Mouse (Mus musculus) CH12.LX (cell line): ENCODE measurements around the gene 1500009L16Rik. TPM values are rescaled to one million over a fixed set of nuclear protein-coding genes. Genes with fewer than 3 reads are reported as not detected.

ENCODE experiments used
- DNase-seq: peaks from one replicate; pipeline ENCODE4 v3.0.0-alpha.2; 2013; ENCODE audit errors: extremely low read depth
- H3K27ac ChIP-seq: 2 replicates; pipeline ENCODE4 v1.5.1; 2012; ENCODE audit warnings: low read depth, mild to moderate bottlenecking, control low read depth, moderate library complexity; ENCODE audit not compliant: insufficient read depth
- H3K27me3 ChIP-seq: replicated peaks from 2 replicates; pipeline ENCODE3; 2012; ENCODE audit warnings: inconsistent platforms
- H3K36me3 ChIP-seq, 2 experiments: replicated peaks in 1 of 2; 2 replicates each; pipeline versions ENCODE3 to v1.6.1; 2012; ENCODE audit warnings: inconsistent platforms in 1 of 2, low read length in 1 of 2, mild to moderate bottlenecking in 1 of 2, mixed read lengths in 1 of 2, moderate library complexity in 1 of 2; ENCODE audit not compliant: control insufficient read depth in 1 of 2, insufficient read depth in 1 of 2
- H3K4me1 ChIP-seq, 2 experiments: 2 replicates each; pipeline ENCODE4 v1.6.1; 2012; ENCODE audit warnings: inconsistent platforms in 1 of 2, moderate library complexity in 1 of 2; ENCODE audit not compliant: insufficient read depth in 2 of 2, control insufficient read depth in 1 of 2
- H3K4me2 ChIP-seq: 2 replicates; pipeline ENCODE4 v1.6.1; 2012; ENCODE audit warnings: low read depth, mild to moderate bottlenecking, control low read depth; ENCODE audit not compliant: poor library complexity, insufficient read depth, severe bottlenecking
- H3K4me3 ChIP-seq, 3 experiments: fragments of 150-350 bp in 1 of 3; sonication (generic) in 1 of 3; replicated peaks in 1 of 3; 2 replicates each; pipeline versions ENCODE3 to v1.5.1; 2011 to 2012; ENCODE audit warnings: low read depth in 2 of 3, low read length in 2 of 3, mild to moderate bottlenecking in 2 of 3, moderate library complexity in 2 of 3, control low read depth in 1 of 3, improper control_type of control experiment in 1 of 3, inconsistent platforms in 1 of 3, mixed read lengths in 1 of 3; ENCODE audit not compliant: poor library complexity in 1 of 3
- H3K79me2 ChIP-seq: replicated peaks from 2 replicates; pipeline ENCODE4 v1.6.1; 2012; ENCODE audit warnings: mild to moderate bottlenecking, moderate library complexity; ENCODE audit not compliant: control insufficient read depth, poor library complexity, insufficient read depth, severe bottlenecking; ENCODE audit errors: extremely low read depth
- H3K9ac ChIP-seq: 2 replicates; pipeline ENCODE4 v1.6.1; 2012; ENCODE audit warnings: low read depth, mild to moderate bottlenecking, control low read depth, moderate library complexity; ENCODE audit not compliant: insufficient read depth
- H3K9me3 ChIP-seq: replicated peaks from 2 replicates; pipeline ENCODE3; 2012; ENCODE audit warnings: low read length, inconsistent platforms, mixed read lengths
- BHLHE40 ChIP-seq: IDR thresholded peaks from 2 replicates; pipeline ENCODE4 v1.6.1; 2011; ENCODE audit warnings: mild to moderate bottlenecking, low read depth, low read length, improper control_type of control experiment
- CHD1 ChIP-seq: IDR thresholded peaks from 2 replicates; pipeline ENCODE4 v1.6.1; 2012; ENCODE audit warnings: low read depth, low read length, improper control_type of control experiment, inconsistent platforms
- CHD2 ChIP-seq: IDR thresholded peaks from 2 replicates; pipeline ENCODE4 v1.6.1; 2011; ENCODE audit warnings: low read length, improper control_type of control experiment
- CTCF ChIP-seq, 2 experiments: IDR thresholded peaks in 1 of 2; conservative IDR thresholded peaks in 1 of 2; 2 replicates each; pipeline ENCODE4 v1.5.1; 2011 to 2012; ENCODE audit warnings: low read depth in 2 of 2, low read length in 2 of 2, improper control_type of control experiment in 1 of 2, inconsistent platforms in 1 of 2, mild to moderate bottlenecking in 1 of 2, moderate library complexity in 1 of 2
- ETS1 ChIP-seq: conservative IDR thresholded peaks from 2 replicates; pipeline ENCODE4 v1.6.1; 2012; ENCODE audit warnings: low read depth, mild to moderate bottlenecking, inconsistent platforms, low read length, improper control_type of control experiment, moderate library complexity
- JUN ChIP-seq: IDR thresholded peaks from 2 replicates; pipeline ENCODE4 v1.6.1; 2011; ENCODE audit warnings: low read depth, mild to moderate bottlenecking, low read length, improper control_type of control experiment, moderate library complexity; ENCODE audit not compliant: insufficient read depth
- JUND ChIP-seq: conservative IDR thresholded peaks from 2 replicates; pipeline ENCODE4 v1.6.1; 2011; ENCODE audit warnings: low read depth, low read length, improper control_type of control experiment
- MAFK ChIP-seq: IDR thresholded peaks from 2 replicates; pipeline ENCODE4 v1.6.1; 2011; ENCODE audit warnings: low read length, improper control_type of control experiment; ENCODE audit not compliant: insufficient replicate concordance
- MAZ ChIP-seq: IDR thresholded peaks from 2 replicates; pipeline ENCODE4 v1.6.1; 2012; ENCODE audit warnings: low read depth, mild to moderate bottlenecking, inconsistent platforms, low read length, improper control_type of control experiment, moderate library complexity
- MXI1 ChIP-seq: IDR thresholded peaks from 2 replicates; pipeline ENCODE4 v1.6.1; 2011; ENCODE audit warnings: mild to moderate bottlenecking, low read depth, low read length, improper control_type of control experiment
- PAX5 ChIP-seq: IDR thresholded peaks from 2 replicates; pipeline ENCODE4 v1.6.1; 2012; ENCODE audit warnings: low read length, inconsistent platforms, mixed read lengths
- POLR2A ChIP-seq: IDR thresholded peaks from 2 replicates; pipeline ENCODE4 v1.6.1; 2011; ENCODE audit warnings: low read depth, mild to moderate bottlenecking, improper control_type of control experiment, low read length
- RAD21 ChIP-seq: IDR thresholded peaks from 2 replicates; pipeline ENCODE4 v1.6.1; 2011; ENCODE audit warnings: low read depth, mild to moderate bottlenecking, low read length, improper control_type of control experiment, moderate library complexity
- SIN3A ChIP-seq: IDR thresholded peaks from 2 replicates; pipeline ENCODE4 v1.6.1; 2012; ENCODE audit warnings: low read length, improper control_type of control experiment, inconsistent platforms
- SMC3 ChIP-seq: IDR thresholded peaks from 2 replicates; pipeline ENCODE4 v1.6.1; 2011; ENCODE audit warnings: low read depth, low read length, improper control_type of control experiment
- TBP ChIP-seq: conservative IDR thresholded peaks from 2 replicates; pipeline ENCODE4 v1.6.1; 2011; ENCODE audit warnings: low read depth, low read length, improper control_type of control experiment
- TCF12 ChIP-seq: IDR thresholded peaks from 2 replicates; pipeline ENCODE4 v1.6.1; 2014; ENCODE audit warnings: low read depth, mild to moderate bottlenecking, inconsistent platforms, low read length, improper control_type of control experiment
- UBTF ChIP-seq: IDR thresholded peaks from 2 replicates; pipeline ENCODE4 v1.6.1; 2012; ENCODE audit warnings: low read depth, mild to moderate bottlenecking, inconsistent platforms, low read length, improper control_type of control experiment, moderate library complexity
- USF1 ChIP-seq: IDR thresholded peaks from 2 replicates; pipeline ENCODE4 v1.6.1; 2014; ENCODE audit warnings: low read depth, mild to moderate bottlenecking, inconsistent platforms, low read length, improper control_type of control experiment
- ZC3H11A ChIP-seq: IDR thresholded peaks from 2 replicates; pipeline ENCODE4 v1.6.1; 2012; ENCODE audit warnings: low read depth, mild to moderate bottlenecking, inconsistent platforms, low read length, improper control_type of control experiment
- ZMIZ1 ChIP-seq: IDR thresholded peaks from 2 replicates; pipeline ENCODE4 v1.6.1; 2012; ENCODE audit warnings: low read depth, mild to moderate bottlenecking, inconsistent platforms, low read length, improper control_type of control experiment
- dilution Hi-C: fragments of 300-500 bp; cut with MboI; formaldehyde crosslinking; loops from 2 replicates; pipeline ENCODE4 v1.14.3; 2020; ENCODE audit warnings: low sequenced_read_pairs; ENCODE audit not compliant: extremely low pct_unique_long_range_greater_than_20kb, extremely low pct_ligation_motif_present
- in situ Hi-C: fragments of 300-500 bp; cut with MboI; formaldehyde crosslinking; loops from 3 replicates; pipeline ENCODE4 v1.14.3; 2019; ENCODE audit warnings: low sequenced_read_pairs, low pct_ligation_motif_present, low pct_unique_long_range_greater_than_20kb, mixed read lengths
- polyA plus RNA-seq: library from polyadenylated mRNA; unstranded; fragments of >175 nt; gene quantifications from 2 replicates; pipeline ENCODE4 v1.2.1, GENCODE M21; 2012; ENCODE audit warnings: low read depth; ENCODE audit not compliant: insufficient read length
- total RNA-seq, 2 experiments: library from RNA; depleted of rRNA; stranded (reverse); fragments of 300-350 nt in 1 of 2; fragments of >200 nt in 1 of 2; gene quantifications; 2 replicates each; pipeline ENCODE4 v1.2.3; 2012 to 2014

The 1500009L16Rik gene
- total and polyA plus RNA-seq, 3 experiments, result 0.34 to 1.2 (median 0.89) TPM

DNA sequence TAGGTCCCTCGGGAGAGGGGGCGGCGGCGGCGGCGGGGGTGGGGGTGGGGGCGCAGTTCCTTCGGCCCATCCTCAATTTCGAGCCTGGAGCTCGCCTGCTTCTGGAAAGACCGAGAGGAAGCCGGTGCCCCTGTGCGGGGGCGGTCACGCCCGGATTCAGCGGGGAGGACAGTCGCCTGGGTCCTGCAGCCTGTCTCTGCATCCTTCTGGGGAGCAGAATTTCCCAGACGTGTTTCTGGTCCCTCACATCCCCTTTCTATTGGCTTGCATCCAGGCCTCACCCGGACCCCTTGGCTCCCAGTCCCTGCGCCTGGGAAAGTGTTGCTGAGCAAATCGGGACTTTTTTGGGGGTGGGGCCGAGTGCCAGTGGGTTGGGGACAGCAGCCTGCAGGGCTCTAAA lies 390 bp downstream of the 1500009L16Rik start:
- no peaks in the 10 kb centered on the region for H3K79me2 ChIP-seq
- TF ChIP-seq USF1, result no peak
- no peak for TF ChIP-seq POLR2A
- TF ChIP-seq JUN, result no peak
- TF ChIP-seq MAFK, result no peak
- no peak for TF ChIP-seq ZMIZ1
- TF ChIP-seq MXI1, result no peak
- TF ChIP-seq JUND, result no peak
- no peak for TF ChIP-seq CHD1
- no peak for TF ChIP-seq SIN3A
- no peak for TF ChIP-seq MAZ
- TF ChIP-seq ETS1, result no peak
- TF ChIP-seq TBP, result no peak
- no peak for TF ChIP-seq TCF12
- no peak for TF ChIP-seq UBTF
- TF ChIP-seq BHLHE40, result no peak
- no peak for TF ChIP-seq PAX5
- no peak for TF ChIP-seq ZC3H11A
- no peak for TF ChIP-seq CTCF (conservative IDR thresholded peaks at IDR 0.05 in 1 of 2, IDR thresholded peaks at IDR 0.05 in 1 of 2; ENCODE audit: low read depth in 2 of 2, low read length in 2 of 2)
- TF ChIP-seq SMC3, result no peak
- no peak for TF ChIP-seq CHD2
- dilution Hi-C loops, result no loop called here
- peak overlapping the region; percentile 80 for H3K4me2 ChIP-seq
- peak overlapping the region; percentile 20 to 58 (median 45) for H3K4me3 ChIP-seq
- H3K9me3 ChIP-seq, result peaks cover 6% of the 10 kb centered on the region
- in situ Hi-C loops, result no loop called here
- peaks cover 10% of the 10 kb centered on the region for H3K27me3 ChIP-seq
- peaks cover 2 to 21% of the 10 kb centered on the region in 2 experiments; a peak in 3 of 4 replicates for H3K4me1 ChIP-seq
- no peak overlapping the region for H3K9ac ChIP-seq
- no peak overlapping the region for H3K27ac ChIP-seq
- no peaks in the 10 kb centered on the region for H3K36me3 ChIP-seq
- no peak for DNase-seq

GRCm38 (mm10) chr10:83724351-83725059 lies 1.8 kb downstream of the 1500009L16Rik start:
- peak; percentile 17 for DNase-seq
- H3K27ac ChIP-seq, result no peak overlapping the region
- TF ChIP-seq RAD21 (no peak; the same call in 1 of the 2 replicates), SMC3 (peak; percentile 25; the same call in 1 of the 2 replicates), CTCF (conservative IDR thresholded peaks at IDR 0.05 in 1 of 2, IDR thresholded peaks at IDR 0.05 in 1 of 2; ENCODE audit: low read depth in 2 of 2, low read length in 2 of 2) (peak; percentile 26 to 56; a peak in 2 of 4 replicates)
- TF ChIP-seq, all 38 proteins: peak for 2
- Histone ChIP-seq H3K79me2 (no peaks in the 10 kb centered on the region), H3K9ac (no peak overlapping the region), H3K4me2 (no peak overlapping the region), H3K4me3 (no peak overlapping the region), H3K36me3 (no peaks in the 10 kb centered on the region), H3K27me3 (peaks cover 10% of the 10 kb centered on the region), H3K4me1 (peaks cover 3 to 20% of the 10 kb centered on the region in 2 experiments; a peak in 3 of 4 replicates), H3K9me3 (peaks cover 6% of the 10 kb centered on the region)
- in situ Hi-C loops (no loop called here), dilution Hi-C loops (no loop called here)
